Mouse (Mus musculus): ENCODE measurements at regions not wholly inside any gene's neighbourhood (a gene's known extent, or its start where the extent isn't known, plus 50 kb on each side); places are given as distances from the start of the nearest gene placed in this dataset.

GRCm38 (mm10) chr9:92097806-92098205 is 94.9 kb upstream of the Plscr5 start:
- no peak for DNase-seq (ENCODE audit: extremely low spot score in 1 of 2, low spot score in 1 of 2)

DNA sequence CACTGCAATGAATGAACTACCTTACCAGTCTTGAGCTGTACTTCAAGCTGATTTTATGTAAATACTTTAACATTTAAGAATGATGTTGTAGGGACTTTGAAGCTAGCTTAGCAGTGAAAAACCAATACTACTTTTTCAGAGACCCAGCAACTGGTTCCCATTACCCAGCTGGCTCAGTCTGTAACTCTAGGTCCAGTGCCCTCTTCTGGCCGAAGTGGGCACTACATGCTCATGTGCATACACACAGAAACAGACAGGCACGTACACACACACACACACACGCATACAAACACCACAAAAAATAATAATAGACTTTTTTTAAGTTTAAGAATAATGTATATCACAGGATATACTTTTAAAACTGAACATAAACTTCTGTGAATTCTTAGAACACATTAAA is 63.2 kb upstream of the Plscr5 start:
- no peak for DNase-seq (ENCODE audit: extremely low spot score in 1 of 2, low spot score in 1 of 2)

DNA sequence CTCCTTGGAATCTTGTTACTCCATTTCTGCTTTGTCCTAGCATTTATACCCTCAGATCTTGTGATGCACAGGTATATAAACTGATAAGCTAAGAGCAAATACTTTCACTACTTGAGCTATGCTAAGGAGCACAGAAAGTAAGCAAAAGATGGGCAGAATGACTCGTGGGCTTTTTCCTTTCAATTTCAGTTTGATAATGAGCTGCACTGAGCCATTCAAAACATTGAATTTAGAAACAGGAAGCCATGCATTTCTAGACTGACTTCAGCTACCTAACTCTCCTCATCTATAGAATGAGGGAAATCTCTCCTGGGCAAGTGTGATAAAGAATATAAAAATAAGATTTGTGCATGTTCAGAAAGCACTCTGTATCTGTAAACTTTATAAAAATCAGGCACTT is 62.3 kb upstream of the Plscr5 start:
- DNase-seq (ENCODE audit: extremely low spot score in 1 of 2, low spot score in 1 of 2) = no peak

DNA sequence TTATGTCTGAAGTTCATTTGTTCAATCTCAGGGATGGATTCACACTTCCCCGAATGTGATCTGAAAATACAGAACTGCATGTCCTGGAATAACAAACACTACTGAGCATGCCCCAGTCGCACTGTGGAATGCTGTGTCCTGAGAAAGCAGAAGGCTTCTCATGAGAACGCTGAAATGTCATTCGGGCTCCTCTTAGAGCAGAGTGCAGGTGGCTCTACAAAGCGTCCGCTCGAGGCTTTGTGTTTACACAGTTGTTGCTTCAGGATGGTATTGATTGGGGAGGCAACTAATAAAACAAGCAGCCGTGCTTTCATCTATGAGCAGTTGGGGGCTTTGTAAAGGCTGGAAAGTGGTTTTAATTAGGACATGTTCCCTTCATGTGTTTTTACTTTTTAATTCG is 60.3 kb upstream of the Plscr5 start:
- peak in 1 of 2 experiments; percentile 2 for DNase-seq (ENCODE audit: extremely low spot score in 1 of 2, low spot score in 1 of 2)

DNA sequence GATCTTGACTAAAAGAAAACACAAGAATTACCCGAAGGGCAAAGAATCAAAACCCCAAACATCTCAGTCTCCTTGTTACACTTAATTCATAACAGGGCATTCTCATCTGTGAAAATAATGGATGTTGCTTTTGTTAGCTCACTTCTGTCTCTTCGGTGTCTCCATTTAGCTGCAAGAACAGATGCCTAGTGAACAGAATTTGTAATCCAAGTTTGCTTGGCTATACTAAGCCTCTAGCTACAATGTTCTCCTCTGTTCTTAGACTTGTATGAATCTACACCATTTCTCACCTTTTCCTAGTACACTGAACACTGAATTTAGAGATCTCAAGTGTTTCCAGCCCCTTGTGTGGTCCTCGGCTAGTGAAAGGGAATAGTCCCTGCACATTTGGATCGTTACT is 50.8 kb upstream of the Plscr5 start:
- DNase-seq (ENCODE audit: extremely low spot score in 1 of 2, low spot score in 1 of 2) = peak in 1 of 2 experiments; percentile 6
